Comparison of ENCODE assay signal across 20 mouse cellular contexts in the genomic region with DNA sequence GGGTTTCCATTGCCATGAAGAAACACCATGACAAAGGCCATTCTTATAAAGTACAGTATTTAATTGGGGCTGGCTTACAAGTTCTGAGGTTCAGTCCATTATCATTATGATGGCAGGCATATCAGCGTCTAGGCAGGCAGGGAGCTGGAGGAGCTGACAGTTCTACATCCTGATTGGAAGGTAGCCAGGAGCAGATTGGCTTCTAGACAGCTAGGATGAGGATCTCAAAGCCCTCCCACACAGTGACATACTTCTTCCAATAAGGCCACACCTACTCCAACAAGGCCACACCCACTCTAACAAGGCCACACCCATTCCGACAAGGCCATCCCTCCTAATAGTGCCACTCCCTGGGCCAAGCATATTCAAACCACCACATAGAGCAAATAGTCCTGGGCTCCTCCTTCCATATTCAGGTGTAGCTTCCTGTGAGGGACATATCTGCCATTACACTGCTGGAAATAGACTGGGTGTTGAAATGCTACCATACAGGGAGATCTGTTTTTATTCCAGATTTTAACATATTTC. TPM values are rescaled to one million over a fixed set of nuclear protein-coding genes. Genes with fewer than 3 reads are reported as not detected.
DNase-seq lines count a peak whose midpoint lies in the region; ATAC-seq lines count a peak whose summit lies in the region.
"Had no signal": no experiment of that assay in that cellular context is flagged by ENCODE, and none has a peak within 500 bp of the region (broad histone marks: within the 10 kb centered on the region; RNA-seq: fewer than 3 reads in every experiment).

No protein-coding gene starts in this region.

- intact Hi-C loops in left cerebral cortex, postnatal 4 days (cut with DNase I), result no loop called here

- peak; percentile 53; the same call in 1 of the 2 replicates for ATAC-seq in frontal cortex, adult (ENCODE audit: low TSS enrichment)

- DNase-seq in cerebellum, adult 9-11 months, result peak; percentile 36
- DNase-seq in cerebellum, adult 11-12 months, result no peak
- no peak for DNase-seq in frontal cortex, postnatal 25 days (ENCODE audit: low spot score in 2 of 2)
- peak; percentile 17 for DNase-seq in left cerebral cortex, postnatal 4 days
- DNase-seq in left cerebral cortex, adult 11 months (ENCODE audit: low spot score), result no peak
- peak; percentile 18 for DNase-seq in ES-CJ7 (ENCODE audit: low read depth, low spot score)
- DNase-seq in urinary bladder, postnatal 10 days (ENCODE audit: low spot score), result no peak
- DNase-seq: adrenal gland, postnatal 36 days; cerebellum, adult 2 months; gastrocnemius, postnatal 14 days; heart, adult 18-20 months; heart, postnatal 36 days; kidney, adult 2 months; lung, embryonic 14.5 days; lung, postnatal 4 days; right cerebral cortex, adult 18-20 months; thymus, adult 2 months had no signal

RNA-seq across cellular contexts. Expression of a gene that starts 41.9 kb away (rescaled TPM):
- total RNA-seq in left cerebral cortex, postnatal 4 days (2021), result not detected
- total RNA-seq: adrenal gland, postnatal 36 days; gastrocnemius, postnatal 14 days; heart, adult 18-20 months; heart, postnatal 36 days; layer of hippocampus, postnatal 10 days; megakaryocyte-erythroid progenitor cell, adult 5-6 weeks had no signal

Comparison
In these comparisons a context has a peak if more than half of its experiments do, and no peak if none do; other contexts are left out.
1. DNase-seq: peak in cerebellum, adult 9-11 months (single experiment), left cerebral cortex, postnatal 4 days (single experiment) and ES-CJ7 (single experiment); none in cerebellum, adult 11-12 months (single experiment), frontal cortex, postnatal 25 days (0 of 2), left cerebral cortex, adult 11 months (single experiment) and urinary bladder, postnatal 10 days (single experiment).